Mouse (Mus musculus) urinary bladder, adult 18-20 months (tissue): ENCODE measurements around the gene Akip1.

Source experiments
- DNase-seq, 2 experiments: peaks; one replicate each; pipeline ENCODE4 v3.0.0; 2022; ENCODE audit warnings: low spot score in 2 of 2, mixed read lengths in 2 of 2

Akip1 gene

GRCm38 (mm10) chr7:109703190-109704015 is at the start of gene Akip1, which contains the start of gene St5:
Gene Akip1, plus strand, starts transcription at chr7:109703690.
Gene St5, minus strand, starts transcription at chr7:109703605.
- peak; percentile 94 to 97 for DNase-seq

- no peak for DNase-seq
These were observed 48.6 kb upstream of the Akip1 start for GRCm38 (mm10) chr7:109654871-109655270.

GRCm38 (mm10) chr7:109657884-109658283 is 45.6 kb upstream of the Akip1 start:
- no peak for DNase-seq

GRCm38 (mm10) chr7:109659278-109659677 is 44.2 kb upstream of the Akip1 start:
- no peak for DNase-seq

GRCm38 (mm10) chr7:109662626-109663025 is 40.9 kb upstream of the Akip1 start:
- no peak for DNase-seq

GRCm38 (mm10) chr7:109666664-109667063 is 36.8 kb upstream of the Akip1 start:
- no peak for DNase-seq

- DNase-seq: no peak
These were observed 33.9 kb upstream of the Akip1 start for GRCm38 (mm10) chr7:109669426-109670170.

- peak; percentile 50 to 58 for DNase-seq
These were observed 31.7 kb upstream of the Akip1 start for GRCm38 (mm10) chr7:109671581-109672471.

GRCm38 (mm10) chr7:109674944-109675628 is 28.4 kb upstream of the Akip1 start:
- no peak for DNase-seq

GRCm38 (mm10) chr7:109680284-109680683 is 23.2 kb upstream of the Akip1 start:
- no peak for DNase-seq

GRCm38 (mm10) chr7:109680879-109681278 is 22.6 kb upstream of the Akip1 start:
- DNase-seq: no peak

- DNase-seq: peak in 1 of 2 experiments; percentile 11
These were observed 16.8 kb upstream of the Akip1 start for GRCm38 (mm10) chr7:109686585-109687128.

GRCm38 (mm10) chr7:109690101-109690500 is 13.4 kb upstream of the Akip1 start:
- DNase-seq: no peak

- no peak for DNase-seq
These were observed 12.5 kb upstream of the Akip1 start for GRCm38 (mm10) chr7:109690961-109691360.

GRCm38 (mm10) chr7:109694576-109695338 is 8.7 kb upstream of the Akip1 start:
- DNase-seq: no peak

GRCm38 (mm10) chr7:109695339-109695726 is 8.2 kb upstream of the Akip1 start:
- DNase-seq: no peak

- no peak for DNase-seq
These were observed 3.3 kb upstream of the Akip1 start for GRCm38 (mm10) chr7:109700213-109700612.

GRCm38 (mm10) chr7:109702721-109703120 is 769 bp upstream of the Akip1 start:
- DNase-seq: no peak

- no peak for DNase-seq
These were observed 507 bp downstream of the Akip1 start for GRCm38 (mm10) chr7:109704016-109704377.

GRCm38 (mm10) chr7:109704461-109704860 is 971 bp downstream of the Akip1 start:
- DNase-seq: no peak
